Mouse (Mus musculus) CH12.LX (cell line): ENCODE measurements around the gene Ttc9b. TPM values are rescaled to one million over a fixed set of nuclear protein-coding genes. Genes with fewer than 3 reads are reported as not detected.

Source experiments
- DNase-seq: peaks from one replicate; pipeline ENCODE4 v3.0.0-alpha.2; 2013; ENCODE audit errors: extremely low read depth
- H3K27ac ChIP-seq: 2 replicates; pipeline ENCODE4 v1.5.1; 2012; ENCODE audit warnings: low read depth, mild to moderate bottlenecking, control low read depth, moderate library complexity; ENCODE audit not compliant: insufficient read depth
- H3K27me3 ChIP-seq: replicated peaks from 2 replicates; pipeline ENCODE3; 2012; ENCODE audit warnings: inconsistent platforms
- H3K36me3 ChIP-seq, 2 experiments: replicated peaks in 1 of 2; 2 replicates each; pipeline versions ENCODE3 to v1.6.1; 2012; ENCODE audit warnings: inconsistent platforms in 1 of 2, low read length in 1 of 2, mild to moderate bottlenecking in 1 of 2, mixed read lengths in 1 of 2, moderate library complexity in 1 of 2; ENCODE audit not compliant: control insufficient read depth in 1 of 2, insufficient read depth in 1 of 2
- H3K4me1 ChIP-seq, 2 experiments: 2 replicates each; pipeline ENCODE4 v1.6.1; 2012; ENCODE audit warnings: inconsistent platforms in 1 of 2, moderate library complexity in 1 of 2; ENCODE audit not compliant: insufficient read depth in 2 of 2, control insufficient read depth in 1 of 2
- H3K4me2 ChIP-seq: 2 replicates; pipeline ENCODE4 v1.6.1; 2012; ENCODE audit warnings: low read depth, mild to moderate bottlenecking, control low read depth; ENCODE audit not compliant: poor library complexity, insufficient read depth, severe bottlenecking
- H3K4me3 ChIP-seq, 3 experiments: fragments of 150-350 bp in 1 of 3; sonication (generic) in 1 of 3; replicated peaks in 1 of 3; 2 replicates each; pipeline versions ENCODE3 to v1.5.1; 2011 to 2012; ENCODE audit warnings: low read depth in 2 of 3, low read length in 2 of 3, mild to moderate bottlenecking in 2 of 3, moderate library complexity in 2 of 3, control low read depth in 1 of 3, improper control_type of control experiment in 1 of 3, inconsistent platforms in 1 of 3, mixed read lengths in 1 of 3; ENCODE audit not compliant: poor library complexity in 1 of 3
- H3K79me2 ChIP-seq: replicated peaks from 2 replicates; pipeline ENCODE4 v1.6.1; 2012; ENCODE audit warnings: mild to moderate bottlenecking, moderate library complexity; ENCODE audit not compliant: control insufficient read depth, poor library complexity, insufficient read depth, severe bottlenecking; ENCODE audit errors: extremely low read depth
- H3K9ac ChIP-seq: 2 replicates; pipeline ENCODE4 v1.6.1; 2012; ENCODE audit warnings: low read depth, mild to moderate bottlenecking, control low read depth, moderate library complexity; ENCODE audit not compliant: insufficient read depth
- H3K9me3 ChIP-seq: replicated peaks from 2 replicates; pipeline ENCODE3; 2012; ENCODE audit warnings: low read length, inconsistent platforms, mixed read lengths
- CHD2 ChIP-seq: IDR thresholded peaks from 2 replicates; pipeline ENCODE4 v1.6.1; 2011; ENCODE audit warnings: low read length, improper control_type of control experiment
- CTCF ChIP-seq, 2 experiments: IDR thresholded peaks in 1 of 2; conservative IDR thresholded peaks in 1 of 2; 2 replicates each; pipeline ENCODE4 v1.5.1; 2011 to 2012; ENCODE audit warnings: low read depth in 2 of 2, low read length in 2 of 2, improper control_type of control experiment in 1 of 2, inconsistent platforms in 1 of 2, mild to moderate bottlenecking in 1 of 2, moderate library complexity in 1 of 2
- E2F4 ChIP-seq: IDR thresholded peaks from 2 replicates; pipeline ENCODE4 v1.6.1; 2011; ENCODE audit warnings: low read depth, low read length, improper control_type of control experiment; ENCODE audit not compliant: insufficient replicate concordance
- ELF1 ChIP-seq: IDR thresholded peaks from 2 replicates; pipeline ENCODE4 v1.6.1; 2014; ENCODE audit warnings: low read depth, mild to moderate bottlenecking, inconsistent platforms, low read length, improper control_type of control experiment
- EP300 ChIP-seq: IDR thresholded peaks from 2 replicates; pipeline ENCODE4 v1.6.1; 2011; ENCODE audit warnings: low read length, improper control_type of control experiment
- ETS1 ChIP-seq: conservative IDR thresholded peaks from 2 replicates; pipeline ENCODE4 v1.6.1; 2012; ENCODE audit warnings: low read depth, mild to moderate bottlenecking, inconsistent platforms, low read length, improper control_type of control experiment, moderate library complexity
- GABPA ChIP-seq: IDR thresholded peaks from 2 replicates; pipeline ENCODE4 v1.6.1; 2012; ENCODE audit warnings: low read depth, low read length, improper control_type of control experiment, inconsistent platforms; ENCODE audit not compliant: insufficient replicate concordance
- IRF4 ChIP-seq: IDR thresholded peaks from 2 replicates; pipeline ENCODE4 v1.6.1; 2014; ENCODE audit warnings: low read depth, mild to moderate bottlenecking, inconsistent platforms, low read length, improper control_type of control experiment
- JUN ChIP-seq: IDR thresholded peaks from 2 replicates; pipeline ENCODE4 v1.6.1; 2011; ENCODE audit warnings: low read depth, mild to moderate bottlenecking, low read length, improper control_type of control experiment, moderate library complexity; ENCODE audit not compliant: insufficient read depth
- JUND ChIP-seq: conservative IDR thresholded peaks from 2 replicates; pipeline ENCODE4 v1.6.1; 2011; ENCODE audit warnings: low read depth, low read length, improper control_type of control experiment
- MAX ChIP-seq: IDR thresholded peaks from 2 replicates; pipeline ENCODE4 v1.6.1; 2011; ENCODE audit warnings: low read length, improper control_type of control experiment
- MAZ ChIP-seq: IDR thresholded peaks from 2 replicates; pipeline ENCODE4 v1.6.1; 2012; ENCODE audit warnings: low read depth, mild to moderate bottlenecking, inconsistent platforms, low read length, improper control_type of control experiment, moderate library complexity
- MEF2A ChIP-seq: IDR thresholded peaks from 2 replicates; pipeline ENCODE4 v1.6.1; 2014; ENCODE audit warnings: low read depth, mild to moderate bottlenecking, inconsistent platforms, low read length, improper control_type of control experiment, borderline replicate concordance
- MXI1 ChIP-seq: IDR thresholded peaks from 2 replicates; pipeline ENCODE4 v1.6.1; 2011; ENCODE audit warnings: mild to moderate bottlenecking, low read depth, low read length, improper control_type of control experiment
- MYC ChIP-seq: IDR thresholded peaks from 2 replicates; pipeline ENCODE4 v1.6.1; 2011; ENCODE audit warnings: low read depth, mild to moderate bottlenecking, improper control_type of control experiment, low read length
- NRF1 ChIP-seq: IDR thresholded peaks from 2 replicates; pipeline ENCODE4 v1.6.1; 2014; ENCODE audit warnings: low read depth, mild to moderate bottlenecking, inconsistent platforms, low read length, improper control_type of control experiment, moderate library complexity
- PAX5 ChIP-seq: IDR thresholded peaks from 2 replicates; pipeline ENCODE4 v1.6.1; 2012; ENCODE audit warnings: low read length, inconsistent platforms, mixed read lengths
- POLR2AphosphoS2 ChIP-seq: IDR thresholded peaks from 2 replicates; pipeline ENCODE4 v1.6.1; 2011; ENCODE audit warnings: low read depth, low read length, improper control_type of control experiment
- RAD21 ChIP-seq: IDR thresholded peaks from 2 replicates; pipeline ENCODE4 v1.6.1; 2011; ENCODE audit warnings: low read depth, mild to moderate bottlenecking, low read length, improper control_type of control experiment, moderate library complexity
- SIN3A ChIP-seq: IDR thresholded peaks from 2 replicates; pipeline ENCODE4 v1.6.1; 2012; ENCODE audit warnings: low read length, improper control_type of control experiment, inconsistent platforms
- SMC3 ChIP-seq: IDR thresholded peaks from 2 replicates; pipeline ENCODE4 v1.6.1; 2011; ENCODE audit warnings: low read depth, low read length, improper control_type of control experiment
- TCF12 ChIP-seq: IDR thresholded peaks from 2 replicates; pipeline ENCODE4 v1.6.1; 2014; ENCODE audit warnings: low read depth, mild to moderate bottlenecking, inconsistent platforms, low read length, improper control_type of control experiment
- UBTF ChIP-seq: IDR thresholded peaks from 2 replicates; pipeline ENCODE4 v1.6.1; 2012; ENCODE audit warnings: low read depth, mild to moderate bottlenecking, inconsistent platforms, low read length, improper control_type of control experiment, moderate library complexity
- ZC3H11A ChIP-seq: IDR thresholded peaks from 2 replicates; pipeline ENCODE4 v1.6.1; 2012; ENCODE audit warnings: low read depth, mild to moderate bottlenecking, inconsistent platforms, low read length, improper control_type of control experiment
- ZMIZ1 ChIP-seq: IDR thresholded peaks from 2 replicates; pipeline ENCODE4 v1.6.1; 2012; ENCODE audit warnings: low read depth, mild to moderate bottlenecking, inconsistent platforms, low read length, improper control_type of control experiment
- ZNF384 ChIP-seq: IDR thresholded peaks from 2 replicates; pipeline ENCODE4 v1.6.1; 2012; ENCODE audit warnings: low read depth, low read length, improper control_type of control experiment, inconsistent platforms
- dilution Hi-C: fragments of 300-500 bp; cut with MboI; formaldehyde crosslinking; loops from 2 replicates; pipeline ENCODE4 v1.14.3; 2020; ENCODE audit warnings: low sequenced_read_pairs; ENCODE audit not compliant: extremely low pct_unique_long_range_greater_than_20kb, extremely low pct_ligation_motif_present
- in situ Hi-C: fragments of 300-500 bp; cut with MboI; formaldehyde crosslinking; loops from 3 replicates; pipeline ENCODE4 v1.14.3; 2019; ENCODE audit warnings: low sequenced_read_pairs, low pct_ligation_motif_present, low pct_unique_long_range_greater_than_20kb, mixed read lengths
- polyA plus RNA-seq: library from polyadenylated mRNA; unstranded; fragments of >175 nt; gene quantifications from 2 replicates; pipeline ENCODE4 v1.2.1, GENCODE M21; 2012; ENCODE audit warnings: low read depth; ENCODE audit not compliant: insufficient read length
- total RNA-seq, 2 experiments: library from RNA; depleted of rRNA; stranded (reverse); fragments of 300-350 nt in 1 of 2; fragments of >200 nt in 1 of 2; gene quantifications; 2 replicates each; pipeline ENCODE4 v1.2.3; 2012 to 2014

The Ttc9b gene
- total and polyA plus RNA-seq, 3 experiments: not detected

- peaks cover 18% of the 10 kb centered on the region for H3K27me3 ChIP-seq
- H3K4me1 ChIP-seq: peaks cover 0 to 10% of the 10 kb centered on the region in 2 experiments; a peak in 1 of 4 replicates
- H3K4me2 ChIP-seq: peak overlapping the region; percentile 73
- no peaks in the 10 kb centered on the region for H3K79me2 ChIP-seq
- H3K27ac ChIP-seq: no peak overlapping the region
- peak overlapping the region in 1 of 3 experiments; percentile 25 for H3K4me3 ChIP-seq
- TF ChIP-seq ZC3H11A: peak; percentile 45
- TF ChIP-seq ETS1: no peak
- no peak for TF ChIP-seq SIN3A
- TF ChIP-seq CTCF (conservative IDR thresholded peaks at IDR 0.05 in 1 of 2, IDR thresholded peaks at IDR 0.05 in 1 of 2; ENCODE audit: low read depth in 2 of 2, low read length in 2 of 2): peak; percentile 75 to 92
- TF ChIP-seq NRF1: no peak
- peak; percentile 89 for TF ChIP-seq SMC3
- TF ChIP-seq JUND: no peak
- TF ChIP-seq CHD2: peak; percentile 43; the same call in 1 of the 2 replicates
- TF ChIP-seq RAD21: peak; percentile 89
- no peak for TF ChIP-seq ZNF384
- dilution Hi-C loops: no loop called here
- H3K9me3 ChIP-seq: no peaks in the 10 kb centered on the region
- DNase-seq: peak; percentile 87
- H3K9ac ChIP-seq: no peak overlapping the region
- in situ Hi-C loops: no loop called here
- peaks cover 0 to 6% of the 10 kb centered on the region in 2 experiments for H3K36me3 ChIP-seq
Observed at GRCm38 (mm10) chr7:27650949-27651348, 2.8 kb upstream of the Ttc9b start.

DNA sequence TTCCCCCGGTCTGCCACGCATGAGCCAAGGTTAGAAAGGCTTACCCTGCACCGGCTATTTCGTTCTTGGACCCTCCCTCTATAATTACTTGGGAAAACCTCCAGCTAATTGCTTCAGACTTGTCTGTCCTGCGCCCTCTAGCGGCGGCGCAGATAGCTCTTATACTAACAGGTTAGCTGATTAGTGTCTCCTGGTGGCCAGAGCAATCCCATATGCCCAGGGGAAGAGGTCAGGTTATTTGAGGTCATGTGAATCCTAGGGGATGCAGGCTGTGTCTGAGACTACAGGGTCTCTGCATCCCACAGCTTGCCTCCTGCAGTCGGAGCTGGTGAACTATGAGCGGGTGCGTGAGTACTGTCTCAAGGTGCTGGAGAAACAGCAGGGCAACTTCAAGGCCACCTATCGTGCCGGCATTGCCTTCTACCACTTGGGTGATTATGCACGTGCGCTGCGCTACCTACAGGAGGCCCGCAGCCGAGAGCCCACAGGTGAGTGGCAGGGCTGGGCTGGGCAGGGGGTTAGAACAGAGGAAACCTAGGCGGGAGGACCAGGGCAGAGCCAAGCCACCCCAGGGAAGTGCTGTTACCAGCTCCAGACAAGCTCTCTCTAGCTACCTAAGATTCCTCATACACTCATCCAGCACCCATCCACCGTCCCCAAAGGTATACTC lies 1.0 kb downstream of the Ttc9b start:
- TF ChIP-seq CTCF (conservative IDR thresholded peaks at IDR 0.05 in 1 of 2, IDR thresholded peaks at IDR 0.05 in 1 of 2; ENCODE audit: low read depth in 2 of 2, low read length in 2 of 2) (peak; percentile 71 to 78), PAX5 (no peak), ZMIZ1 (no peak), CHD2 (no peak)
- TF ChIP-seq, all 38 proteins: peak for 1
- DNase-seq: peak; percentile 31
- Histone ChIP-seq H3K79me2 (no peaks in the 10 kb centered on the region), H3K4me2 (no peak overlapping the region), H3K27ac (no peak overlapping the region), H3K4me1 (peaks cover 0 to 10% of the 10 kb centered on the region in 2 experiments; a peak in 1 of 4 replicates), H3K9me3 (no peaks in the 10 kb centered on the region), H3K36me3 (peaks cover 5 to 31% of the 10 kb centered on the region in 2 experiments), H3K27me3 (peaks cover 18% of the 10 kb centered on the region), H3K9ac (no peak overlapping the region), H3K4me3 (no peak overlapping the region)
- dilution Hi-C loops: no loop called here
- in situ Hi-C loops: no loop called here

- Histone ChIP-seq H3K9me3 (no peaks in the 10 kb centered on the region), H3K79me2 (no peaks in the 10 kb centered on the region), H3K4me1 (peaks cover 0 to 6% of the 10 kb centered on the region in 2 experiments; a peak in 1 of 4 replicates), H3K27me3 (peaks cover 18% of the 10 kb centered on the region), H3K27ac (no peak overlapping the region), H3K4me3 (no peak overlapping the region), H3K36me3 (peaks cover 5 to 31% of the 10 kb centered on the region in 2 experiments), H3K9ac (no peak overlapping the region), H3K4me2 (no peak overlapping the region)
- no peak for DNase-seq
- in situ Hi-C loops: no loop called here
- dilution Hi-C loops: no loop called here
- TF ChIP-seq GABPA (no peak), UBTF (no peak), JUN (no peak), ELF1 (no peak), MYC (no peak), IRF4 (no peak), POLR2AphosphoS2 (no peak), CHD2 (no peak), E2F4 (no peak), MXI1 (no peak), MAX (no peak), TCF12 (no peak), MAZ (no peak), MEF2A (no peak), EP300 (no peak)
Observed at GRCm38 (mm10) chr7:27655545-27655944, 1.8 kb downstream of the Ttc9b start.
